In the genomic region with DNA sequence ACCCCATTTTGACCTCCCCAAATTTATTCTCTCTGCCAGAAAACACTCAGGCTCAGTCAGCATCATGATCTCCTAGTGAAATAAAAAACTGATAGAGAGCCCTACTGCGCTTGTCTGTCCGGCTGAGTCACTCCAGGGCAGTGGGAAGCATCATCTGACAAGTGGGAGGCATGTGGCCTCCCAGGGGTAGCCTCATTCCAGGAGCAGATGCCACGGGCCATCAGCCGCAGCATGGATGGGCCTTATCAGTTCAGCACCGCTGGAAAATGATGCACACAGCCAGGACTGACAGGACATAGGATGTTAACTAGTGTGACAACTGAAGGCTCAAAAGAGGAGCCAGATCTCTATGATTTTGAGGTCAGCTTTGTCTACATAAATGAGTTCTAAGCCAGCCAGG, we compare ENCODE assay signal across 12 mouse cellular contexts.
"Had no signal": no experiment of that assay in that cellular context is flagged by ENCODE, and none has a peak within 500 bp of the region (broad histone marks: within the 10 kb centered on the region; RNA-seq: fewer than 3 reads in every experiment).

No protein-coding gene starts in this region.

- H3K27ac ChIP-seq: kidney, embryonic 15.5 days; limb, embryonic 13.5 days; liver, embryonic 14.5 days; midbrain, embryonic 10.5 days; neural tube, embryonic 12.5 days; stomach, embryonic 15.5 days had no signal

- H3K27me3 ChIP-seq: kidney, embryonic 15.5 days; limb, embryonic 13.5 days; neural tube, embryonic 12.5 days; stomach, embryonic 15.5 days had no signal

- H3K9ac ChIP-seq: kidney, embryonic 15.5 days; limb, embryonic 13.5 days; liver, embryonic 14.5 days; neural tube, embryonic 12.5 days; stomach, embryonic 15.5 days had no signal

- H3K9me3 ChIP-seq: kidney, embryonic 15.5 days; limb, embryonic 13.5 days; midbrain, embryonic 10.5 days; neural tube, embryonic 12.5 days; stomach, embryonic 15.5 days had no signal

- H3K4me2 ChIP-seq: kidney, embryonic 15.5 days; limb, embryonic 13.5 days; neural tube, embryonic 12.5 days; stomach, embryonic 15.5 days had no signal

- DNase-seq: kidney, postnatal 14 days; left cerebral cortex, postnatal 4 days; lung, adult 18-20 months; midbrain, embryonic 14.5 days; right cerebral cortex, postnatal 4 days; spleen, adult 18-20 months had no signal

- H3K4me3 ChIP-seq: kidney, embryonic 15.5 days; limb, embryonic 13.5 days; midbrain, embryonic 10.5 days; neural tube, embryonic 12.5 days; stomach, embryonic 15.5 days had no signal

- H3K4me1 ChIP-seq: limb, embryonic 13.5 days; midbrain, embryonic 10.5 days; neural tube, embryonic 12.5 days; stomach, embryonic 15.5 days had no signal
